Comparison of ENCODE assay signal across 9 mouse cellular contexts in the genomic region with DNA sequence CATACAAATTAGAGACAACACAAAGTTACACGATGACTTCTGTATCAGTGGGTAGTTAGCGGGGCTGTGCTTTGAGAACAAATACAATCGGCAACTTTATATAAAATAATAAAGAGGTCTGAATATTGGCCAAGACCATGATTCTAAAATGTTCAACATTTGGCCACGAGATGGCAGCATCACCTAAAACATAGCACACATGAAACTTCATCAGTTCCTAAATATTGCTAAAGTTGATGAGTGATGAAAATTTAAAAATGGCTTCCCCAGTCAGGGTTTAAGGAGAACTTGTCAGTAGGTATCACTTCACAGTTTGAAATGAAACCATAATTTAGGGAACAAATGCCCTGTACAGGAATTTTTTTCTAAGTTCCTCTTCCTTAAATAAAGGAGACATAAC.
DNase-seq lines count a peak whose midpoint lies in the region; ATAC-seq and TF ChIP-seq lines count a peak whose summit lies in the region.
"Had no signal": no experiment of that assay in that cellular context is flagged by ENCODE, and none has a peak within 500 bp of the region (broad histone marks: within the 10 kb centered on the region; RNA-seq: fewer than 3 reads in every experiment).

No protein-coding gene starts in this region.

- H3K9ac ChIP-seq in neural tube, embryonic 15.5 days (replicated peaks) = no peak overlapping the region
- H3K9ac ChIP-seq in midbrain, postnatal 0 days (replicated peaks; ENCODE audit: low read length, poor library complexity, severe bottlenecking) = no peak overlapping the region

- H3K4me2 ChIP-seq in neural tube, embryonic 15.5 days = no peak overlapping the region
- H3K4me2 ChIP-seq in midbrain, postnatal 0 days (ENCODE audit: low read depth, low read length, poor library complexity, severe bottlenecking) = no peak overlapping the region

- H3K4me3 ChIP-seq in neural tube, embryonic 15.5 days (replicated peaks) = no peak overlapping the region
- H3K4me3 ChIP-seq in midbrain, postnatal 0 days (ENCODE audit: low read depth, low read length) = no peak overlapping the region
- H3K4me3 ChIP-seq: megakaryocyte, embryonic 14.5 days had no signal

- H3K36me3 ChIP-seq in neural tube, embryonic 15.5 days = no peaks in the 10 kb centered on the region
- H3K36me3 ChIP-seq in midbrain, postnatal 0 days (ENCODE audit: insufficient read depth, low read length) = no peaks in the 10 kb centered on the region

- H3K27ac ChIP-seq in neural tube, embryonic 15.5 days (replicated peaks) = no peak overlapping the region
- H3K27ac ChIP-seq in midbrain, postnatal 0 days (ENCODE audit: low read depth, low read length) = no peak overlapping the region

- peak; percentile 83 for TF ChIP-seq CTCF in midbrain, postnatal 0 days (IDR thresholded peaks at IDR 0.05)

- DNase-seq in neural tube, embryonic 10.5 days (ENCODE audit: extremely low spot score, low spot score) = peak; percentile 38
- peak; percentile 82 for DNase-seq in adipocyte (ENCODE audit: low spot score)
- peak; percentile 70 for DNase-seq in embryo, embryonic 11 days
- peak; percentile 72 to 79 for DNase-seq in left cerebral cortex, postnatal 14 days (ENCODE audit: low spot score in 2 of 2)
- DNase-seq in midbrain, postnatal 0 days (ENCODE audit: low spot score) = peak; percentile 84

- WGBS in neural tube, embryonic 15.5 days = 26% methylated on average over 4 of the region's 4 CpGs
- 25% methylated on average over 4 of the region's 4 CpGs for WGBS in midbrain, postnatal 0 days

- no peak for ATAC-seq in neural tube, embryonic 15.5 days (ENCODE audit: low FRiP score)
- ATAC-seq in hematopoietic stem cell, adult 5-6 weeks (replicated peaks in 1 of 2; ENCODE audit: insufficient read depth in 1 of 2, low FRiP score in 2 of 2, low TSS enrichment in 1 of 2, low read depth in 1 of 2, poor library complexity in 2 of 2, severe bottlenecking in 2 of 2) = peak; percentile 66 to 75; a peak in 3 of 4 replicates
- 0 out of 2 replicates have a peak, but pooled peaks have one; percentile 27 for ATAC-seq in midbrain, postnatal 0 days (ENCODE audit: low FRiP score)
- ATAC-seq in inflammation-experienced regulatory T-cells, adult 6 months = no peak

- intact Hi-C loops in left cerebral cortex, postnatal 14 days (cut with DNase I) = loop anchor here (10.0 kb wide), 1 partner anchor 1356 kb away; no protein-coding TSS in a partner anchor

- no peaks in the 10 kb centered on the region for H3K9me3 ChIP-seq in neural tube, embryonic 15.5 days (replicated peaks)
- no peaks in the 10 kb centered on the region for H3K9me3 ChIP-seq in midbrain, postnatal 0 days (ENCODE audit: low read length)
- H3K9me3 ChIP-seq: megakaryocyte, embryonic 14.5 days had no signal

- H3K4me1 ChIP-seq in neural tube, embryonic 15.5 days = no peaks in the 10 kb centered on the region
- no peaks in the 10 kb centered on the region for H3K4me1 ChIP-seq in midbrain, postnatal 0 days (ENCODE audit: insufficient read depth, low read length)
- H3K4me1 ChIP-seq: megakaryocyte, embryonic 14.5 days had no signal

- H3K27me3 ChIP-seq in neural tube, embryonic 15.5 days (replicated peaks) = no peaks in the 10 kb centered on the region
- H3K27me3 ChIP-seq in midbrain, postnatal 0 days (ENCODE audit: insufficient read depth, low read length) = no peaks in the 10 kb centered on the region
- H3K27me3 ChIP-seq: megakaryocyte, embryonic 14.5 days had no signal

Comparison
In these comparisons a context has a peak if more than half of its experiments do, and no peak if none do; other contexts are left out.
1. ATAC-seq: peak in hematopoietic stem cell, adult 5-6 weeks (2 of 2) and midbrain, postnatal 0 days (single experiment); none in neural tube, embryonic 15.5 days (single experiment) and inflammation-experienced regulatory T-cells, adult 6 months (single experiment).
2. Peak in every context shown above with its lines, with median percentiles within 50 percentile points of each other: DNase-seq.